Mouse (Mus musculus) lung, adult 2 months (tissue): ENCODE measurements around the gene Htr5b.

Experiments used
- CTCF ChIP-seq: fragments of 200-500 bp; IDR thresholded peaks from 2 replicates; pipeline ENCODE4 v1.5.1; 2011; ENCODE audit warnings: mild to moderate bottlenecking, low read length, control low read depth; ENCODE audit not compliant: insufficient read depth
- POLR2A ChIP-seq: fragments of 200-500 bp; IDR thresholded peaks from 2 replicates; pipeline ENCODE4 v1.6.1; 2011; ENCODE audit warnings: low read depth, mild to moderate bottlenecking, control low read depth, low read length, borderline replicate concordance; ENCODE audit errors: extremely low read depth

DNA sequence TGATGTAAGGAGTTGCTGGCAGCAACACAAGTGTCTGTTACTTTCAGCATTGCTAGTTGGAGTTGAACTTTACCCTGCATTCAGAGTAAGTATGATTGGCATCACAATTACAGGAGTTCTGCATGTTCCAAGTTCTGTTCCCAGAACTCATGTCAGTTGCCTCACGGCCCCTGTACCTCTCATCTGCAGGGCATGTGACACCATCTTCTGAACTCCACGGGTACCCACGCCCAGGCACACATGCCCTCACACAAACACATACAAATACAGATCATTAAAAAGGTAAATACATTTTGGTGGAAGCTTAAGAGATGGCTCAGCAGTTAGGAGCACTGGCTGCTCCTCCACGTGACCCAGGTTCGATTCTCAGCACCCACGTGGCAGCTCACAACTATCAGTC is 41.5 kb downstream of the Htr5b start:
- no peak for TF ChIP-seq POLR2A
- no peak for TF ChIP-seq CTCF
